Mouse (Mus musculus) left cerebral cortex, postnatal 10 days (tissue): ENCODE data around the gene Slc38a3. TPM values are rescaled to one million over a fixed set of nuclear protein-coding genes. Genes with fewer than 3 reads are reported as not detected.

Source experiments
- DNase-seq, 2 experiments: peaks; one replicate each; pipeline ENCODE4 v3.0.0; 2021 to 2022; ENCODE audit warnings: low spot score in 2 of 2, mixed read lengths in 1 of 2; ENCODE audit errors: extremely low spot score in 1 of 2
- intact Hi-C: fragments of 180-260 bp; cut with DNase I; formaldehyde crosslinking; loops from one replicate; pipeline ENCODE4 v1.15.1; 2025
- total RNA-seq, 2 experiments: library from RNA; stranded (reverse); gene quantifications; 2 replicates each; pipeline ENCODE4 v1.2.3; 2021

Slc38a3 gene
- 10 to 100 TPM; 84.1 to 90.3 TPM for total RNA-seq

- DNase-seq: no peak
- intact Hi-C loops: no loop called here
Observed at GRCm38 (mm10) chr9:107669480-107669945, at the start of gene Slc38a3. TSS of gene Slc38a3 (minus strand) at chr9:107669530.

- peak in 1 of 2 experiments; percentile 67 for DNase-seq
- intact Hi-C loops: no loop called here
Observed at GRCm38 (mm10) chr9:107716951-107717350, 47.6 kb upstream of the Slc38a3 start.

GRCm38 (mm10) chr9:107715632-107716031 is 46.3 kb upstream of the Slc38a3 start:
- intact Hi-C loops: no loop called here

GRCm38 (mm10) chr9:107714221-107714952 is 45.1 kb upstream of the Slc38a3 start:
- peak in 1 of 2 experiments; percentile 60 for DNase-seq
- intact Hi-C loops: no loop called here

More at GRCm38 (mm10) chr9:107715632-107716031, 46.3 kb upstream of the Slc38a3 start:
- no peak for DNase-seq

GRCm38 (mm10) chr9:107709697-107710483 is 40.6 kb upstream of the Slc38a3 start, which contains the start of gene Sema3f:
TSS of gene Sema3f (minus strand) at chr9:107710475.
- intact Hi-C loops: no loop called here
- DNase-seq: peak in 1 of 2 experiments; percentile 77

GRCm38 (mm10) chr9:107709096-107709696 is 39.9 kb upstream of the Slc38a3 start:
- no peak for DNase-seq
- intact Hi-C loops: no loop called here

GRCm38 (mm10) chr9:107708439-107709095 is 39.2 kb upstream of the Slc38a3 start:
- intact Hi-C loops: no loop called here

GRCm38 (mm10) chr9:107707701-107708438 is 38.5 kb upstream of the Slc38a3 start:
- intact Hi-C loops: no loop called here

More at GRCm38 (mm10) chr9:107708439-107709095, 39.2 kb upstream of the Slc38a3 start:
- no peak for DNase-seq

GRCm38 (mm10) chr9:107706781-107707211 is 37.5 kb upstream of the Slc38a3 start:
- no peak for DNase-seq
- intact Hi-C loops: no loop called here

More at GRCm38 (mm10) chr9:107707701-107708438, 38.5 kb upstream of the Slc38a3 start:
- no peak for DNase-seq

- intact Hi-C loops: loop anchor here (5.0 kb wide), 1 partner anchor 34 kb away; no protein-coding TSS in a partner anchor
- peak in 1 of 2 experiments; percentile 60 for DNase-seq
Observed at GRCm38 (mm10) chr9:107703337-107704122, 34.2 kb upstream of the Slc38a3 start.

- intact Hi-C loops: loop anchor here (5.0 kb wide), 1 partner anchor 35 kb away; no protein-coding TSS in a partner anchor
Observed at GRCm38 (mm10) chr9:107702606-107703185, 33.4 kb upstream of the Slc38a3 start.

GRCm38 (mm10) chr9:107701594-107701993 is 32.3 kb upstream of the Slc38a3 start:
- intact Hi-C loops: loop anchor here (5.0 kb wide), 1 partner anchor 36 kb away; no protein-coding TSS in a partner anchor
- DNase-seq: peak; percentile 82 to 87

More at GRCm38 (mm10) chr9:107702606-107703185, 33.4 kb upstream of the Slc38a3 start:
- DNase-seq: no peak

- intact Hi-C loops: loop anchor here (5.0 kb wide), 1 partner anchor 37 kb away; no protein-coding TSS in a partner anchor
Observed at GRCm38 (mm10) chr9:107700114-107700571, 30.8 kb upstream of the Slc38a3 start.

GRCm38 (mm10) chr9:107699376-107699980 is 30.1 kb upstream of the Slc38a3 start:
- intact Hi-C loops: no loop called here
- no peak for DNase-seq

More at GRCm38 (mm10) chr9:107700114-107700571, 30.8 kb upstream of the Slc38a3 start:
- DNase-seq: peak in 1 of 2 experiments; percentile 59

GRCm38 (mm10) chr9:107698611-107699190 is 29.4 kb upstream of the Slc38a3 start:
- DNase-seq: no peak
- intact Hi-C loops: no loop called here
